ENCODE assay signal across 10 mouse cellular contexts in the genomic region with DNA sequence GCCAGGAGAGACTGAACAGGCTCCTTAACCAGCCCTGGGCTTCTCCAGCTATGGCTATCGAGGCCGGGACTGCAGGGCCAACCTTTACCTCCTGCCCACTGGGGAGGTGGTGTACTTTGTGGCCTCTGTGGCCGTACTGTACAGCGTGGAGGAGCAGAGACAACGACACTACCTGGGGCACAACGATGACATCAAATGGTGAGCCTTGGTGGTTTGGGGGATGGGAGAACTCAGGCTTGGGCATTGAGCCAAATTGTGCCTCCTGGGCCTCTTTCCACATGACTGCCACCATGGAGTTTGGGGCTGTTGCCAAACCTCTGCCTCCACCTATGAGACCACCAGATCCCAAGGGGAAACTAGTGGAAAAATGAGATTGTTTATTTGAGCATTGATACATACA. TPM values are rescaled to one million over a fixed set of nuclear protein-coding genes. Genes with fewer than 3 reads are reported as not detected.
DNase-seq lines count a peak whose midpoint lies in the region; ATAC-seq lines count a peak whose summit lies in the region.
"Had no signal": no experiment of that assay in that cellular context is flagged by ENCODE, and none has a peak within 500 bp of the region (broad histone marks: within the 10 kb centered on the region; RNA-seq: fewer than 3 reads in every experiment).

No protein-coding gene starts in this region.

- H3K9ac ChIP-seq in neural tube, embryonic 12.5 days: no peak overlapping the region

- no peak overlapping the region for H3K27ac ChIP-seq in neural tube, embryonic 12.5 days

- 68% methylated on average over 6 of the region's 6 CpGs for WGBS in neural tube, embryonic 12.5 days

- peaks cover 25% of the 10 kb centered on the region for H3K4me1 ChIP-seq in neural tube, embryonic 12.5 days

- DNase-seq in adrenal gland, postnatal 14 days: peak; percentile 43
- DNase-seq in adrenal gland, adult 8-10 months: no peak
- no peak for DNase-seq in neural tube, embryonic 10.5 days (ENCODE audit: extremely low spot score, low spot score)
- peak; percentile 69 for DNase-seq in kidney, postnatal 10 days
- DNase-seq in thymus, postnatal 10 days (ENCODE audit: low spot score in 2 of 2): no peak
- DNase-seq in lung, postnatal 10 days: no peak
- no peak for DNase-seq in left cerebral cortex, postnatal 10 days (ENCODE audit: extremely low spot score in 1 of 2, low spot score in 2 of 2)

- H3K27me3 ChIP-seq in neural tube, embryonic 12.5 days (replicated peaks): peaks cover 11% of the 10 kb centered on the region

- no peaks in the 10 kb centered on the region for H3K9me3 ChIP-seq in neural tube, embryonic 12.5 days

- peak overlapping the region; percentile 20; the same call in 1 of the 2 replicates for H3K4me2 ChIP-seq in neural tube, embryonic 12.5 days (replicated peaks)

- peaks cover 25% of the 10 kb centered on the region for H3K36me3 ChIP-seq in neural tube, embryonic 12.5 days

- peak; percentile 26; the same call in 1 of the 2 replicates for ATAC-seq in neural tube, embryonic 12.5 days (ENCODE audit: low FRiP score, low read depth)
- ATAC-seq: activated CD4-positive, CD25-positive, alpha-beta regulatory T cell, adult 4 months had no signal

- H3K4me3 ChIP-seq in neural tube, embryonic 12.5 days: no peak overlapping the region

- intact Hi-C loops in left cerebral cortex, postnatal 10 days (cut with DNase I): no loop called here

RNA-seq across cellular contexts. Expression of gene Eml2, which starts 8.5 kb away (rescaled TPM):
- 36.9 and 46.6 TPM in 2 replicates for total RNA-seq in adrenal gland, postnatal 14 days (2021)
- total RNA-seq in adrenal gland, adult 8-10 months (2022): 10 to 100 TPM; 56.2 to 79.2 (median 69.6) TPM
- 5.1 and 6.6 TPM in 2 replicates for polyA plus RNA-seq in neural tube, embryonic 12.5 days (2016; fragmentation: Nextera tagmentation; extraction: Ambion mirVana)
- 100 to 1,000 TPM; 202 to 211 TPM for total RNA-seq in left cerebral cortex, postnatal 10 days (2021)

RNA-seq across cellular contexts. Expression of gene Gipr, which starts 18.8 kb away (rescaled TPM):
- 0.71 and 0.93 TPM in 2 replicates for total RNA-seq in adrenal gland, postnatal 14 days (2021)
- total RNA-seq in adrenal gland, adult 8-10 months (2022): 1 to 10 TPM in 1 of 4 experiments, under 1 TPM in 3; 0.17 to 1.5 (median 0.64) TPM
- polyA plus RNA-seq in neural tube, embryonic 12.5 days (2016; fragmentation: Nextera tagmentation; extraction: Ambion mirVana): 1.1 and 1.8 TPM in 2 replicates
- 1 to 10 TPM; 4.7 to 4.8 TPM for total RNA-seq in left cerebral cortex, postnatal 10 days (2021)
- total RNA-seq: liver, adult 2 months had no signal
- polyA plus RNA-seq: activated CD4-positive, CD25-positive, alpha-beta regulatory T cell, adult 4 months; liver, adult 2 months had no signal

RNA-seq across cellular contexts. Expression of gene Gpr4, which starts 27.6 kb away (rescaled TPM):
- total RNA-seq in adrenal gland, postnatal 14 days (2021): 9.7 and 12.4 TPM in 2 replicates
- 10 to 100 TPM in 2 of 4 experiments, 1 to 10 TPM in 2; 5.7 to 15.2 (median 8.2) TPM for total RNA-seq in adrenal gland, adult 8-10 months (2022)
- 1.9 and 2.3 TPM in 2 replicates for polyA plus RNA-seq in neural tube, embryonic 12.5 days (2016; fragmentation: Nextera tagmentation; extraction: Ambion mirVana)
- 1 to 10 TPM; 4.8 to 5.0 TPM for total RNA-seq in left cerebral cortex, postnatal 10 days (2021)

RNA-seq across cellular contexts. Expression of gene Snrpd2, which starts 35.2 kb away (rescaled TPM):
- 79.1 and 87.8 TPM in 2 replicates for total RNA-seq in adrenal gland, postnatal 14 days (2021)
- 10 to 100 TPM; 86.1 to 97.7 (median 92.4) TPM for total RNA-seq in adrenal gland, adult 8-10 months (2022)
- polyA plus RNA-seq in neural tube, embryonic 12.5 days (2016; fragmentation: Nextera tagmentation; extraction: Ambion mirVana): 124 and 133 TPM in 2 replicates
- total RNA-seq in left cerebral cortex, postnatal 10 days (2021): 10 to 100 TPM; 99.2 to 99.9 TPM

RNA-seq across cellular contexts. Expression of gene Qpctl, which starts 35.7 kb away (rescaled TPM):
- total RNA-seq in adrenal gland, postnatal 14 days (2021): 13.2 and 15.2 TPM in 2 replicates
- total RNA-seq in adrenal gland, adult 8-10 months (2022): 10 to 100 TPM; 18.0 to 24.0 (median 23.9) TPM
- polyA plus RNA-seq in neural tube, embryonic 12.5 days (2016; fragmentation: Nextera tagmentation; extraction: Ambion mirVana): 19.5 and 20.9 TPM in 2 replicates
- 10 to 100 TPM; 22.6 to 23.1 TPM for total RNA-seq in left cerebral cortex, postnatal 10 days (2021)

Comparison
In these comparisons a context has a peak if more than half of its experiments do, and no peak if none do; other contexts are left out.
1. DNase-seq: peak in adrenal gland, postnatal 14 days (single experiment) and kidney, postnatal 10 days (single experiment); none in adrenal gland, adult 8-10 months (single experiment), neural tube, embryonic 10.5 days (single experiment), thymus, postnatal 10 days (0 of 2), lung, postnatal 10 days (single experiment) and left cerebral cortex, postnatal 10 days (0 of 2).